Mouse (Mus musculus): Measurements from ENCODE around the gene Hfe2. TPM values are rescaled to one million over a fixed set of nuclear protein-coding genes. Genes with fewer than 3 reads are reported as not detected.
A peak's percentile ranks its signal among the peaks of the same experiment; 100 is the strongest.

Gene Hfe2
- polyA plus RNA-seq, 1 experiment from 2014 or later, result 1.9 TPM

DNA sequence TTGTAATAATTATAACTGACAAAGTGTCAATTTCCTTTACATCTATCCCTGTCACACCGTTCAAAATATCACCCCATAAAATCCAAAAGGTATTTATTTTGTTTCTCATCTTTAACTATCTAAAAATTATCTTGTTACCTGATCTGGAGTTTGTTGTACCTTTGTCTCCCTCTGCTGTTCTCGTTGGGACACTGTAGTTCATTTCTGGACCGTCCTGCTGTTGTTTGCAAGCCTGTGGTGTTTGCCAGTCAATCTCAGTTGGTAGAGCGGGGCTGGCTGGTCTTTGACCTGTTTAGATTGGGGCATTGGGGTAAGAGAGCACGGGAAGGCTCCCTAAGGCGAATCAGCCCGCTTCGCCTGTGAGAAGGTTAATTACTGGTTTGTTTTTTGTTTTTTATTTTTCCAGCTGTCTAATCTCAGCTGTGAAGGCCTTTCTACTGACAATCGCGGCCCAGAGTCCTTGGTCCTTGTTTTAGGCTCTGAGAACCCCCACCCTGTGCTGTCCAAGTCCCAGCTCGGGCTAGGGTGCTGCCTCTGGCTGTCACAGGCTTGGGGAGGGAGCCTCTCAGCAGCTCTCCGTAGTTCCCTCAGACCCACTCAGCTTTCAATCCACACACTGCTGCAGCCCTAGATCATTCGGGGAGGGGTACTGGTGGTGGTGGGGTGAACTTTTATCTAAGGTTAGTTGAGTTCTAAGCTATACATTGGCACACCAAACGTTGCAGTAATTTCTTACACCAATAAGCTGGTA, 16.5 kb downstream of the Hfe2 start:
- H3K9ac ChIP-seq, result no peak overlapping the region
- no peak for ATAC-seq (ENCODE audit: low FRiP score, low read depth)

DNA sequence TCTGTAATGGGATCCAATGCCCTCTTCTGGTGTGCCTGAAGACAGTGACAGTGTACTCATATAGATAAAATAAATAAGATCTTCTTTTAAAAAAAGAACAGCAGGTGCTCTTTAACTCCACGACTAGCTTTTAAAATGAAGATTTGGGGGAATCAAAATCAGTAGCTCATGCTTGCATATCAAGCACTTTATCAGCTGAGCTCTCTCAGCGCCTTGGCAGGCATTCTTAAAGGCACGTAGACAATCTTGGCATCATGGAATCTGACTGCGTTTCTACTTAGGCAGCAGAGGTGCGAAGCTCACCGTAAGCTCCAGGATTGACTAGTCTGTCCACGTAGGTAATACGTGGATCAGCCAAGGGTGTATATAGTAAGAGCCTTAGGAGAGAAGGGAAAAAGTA, 17.6 kb downstream of the Hfe2 start:
- WGBS, result 82% methylated on average over 8 of the region's 8 CpGs
- Histone ChIP-seq H3K4me2 (replicated peaks) (no peak overlapping the region), H3K9ac (no peak overlapping the region), H3K27ac (no peak overlapping the region), H3K36me3 (no peaks in the 10 kb centered on the region), H3K4me3 (no peak overlapping the region), H3K4me1 (no peaks in the 10 kb centered on the region), H3K9me3 (no peaks in the 10 kb centered on the region), H3K27me3 (replicated peaks) (no peaks in the 10 kb centered on the region)
- ATAC-seq (ENCODE audit: low FRiP score, low read depth), result no peak

More for the DNA sequence above, 16.5 kb downstream of the Hfe2 start:
- Histone ChIP-seq H3K4me2 (replicated peaks) (no peak overlapping the region), H3K27me3 (replicated peaks) (no peaks in the 10 kb centered on the region), H3K4me1 (no peaks in the 10 kb centered on the region), H3K36me3 (no peaks in the 10 kb centered on the region), H3K4me3 (no peak overlapping the region), H3K9me3 (no peaks in the 10 kb centered on the region), H3K27ac (no peak overlapping the region)
- 23% methylated on average over 14 of the region's 14 CpGs for WGBS

DNA sequence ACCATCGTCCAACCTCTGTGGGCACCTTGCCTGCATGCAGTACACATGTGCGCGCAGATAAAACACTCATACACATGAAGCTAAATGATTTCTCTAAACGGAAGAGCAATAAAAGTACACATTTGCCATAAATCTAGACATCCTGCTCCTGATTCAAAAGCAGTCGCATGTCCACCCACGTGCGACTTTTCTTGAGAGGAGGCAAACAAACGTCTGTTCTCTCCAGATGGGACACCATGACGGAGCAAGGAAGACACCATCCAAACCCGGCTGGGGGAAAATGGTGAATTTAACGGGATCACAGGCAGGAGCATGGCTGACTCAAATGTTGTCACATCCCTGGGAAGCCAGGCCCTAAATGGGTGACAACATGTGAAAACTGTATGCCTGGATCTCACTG, 18.4 kb downstream of the Hfe2 start:
- Histone ChIP-seq H3K4me1 (no peaks in the 10 kb centered on the region), H3K4me2 (replicated peaks) (no peak overlapping the region), H3K27ac (no peak overlapping the region), H3K9me3 (no peaks in the 10 kb centered on the region), H3K9ac (no peak overlapping the region), H3K36me3 (no peaks in the 10 kb centered on the region), H3K4me3 (no peak overlapping the region), H3K27me3 (replicated peaks) (no peaks in the 10 kb centered on the region)
- ATAC-seq (ENCODE audit: low FRiP score, low read depth), result no peak
- WGBS, result 85% methylated on average over 11 of the region's 11 CpGs

DNA sequence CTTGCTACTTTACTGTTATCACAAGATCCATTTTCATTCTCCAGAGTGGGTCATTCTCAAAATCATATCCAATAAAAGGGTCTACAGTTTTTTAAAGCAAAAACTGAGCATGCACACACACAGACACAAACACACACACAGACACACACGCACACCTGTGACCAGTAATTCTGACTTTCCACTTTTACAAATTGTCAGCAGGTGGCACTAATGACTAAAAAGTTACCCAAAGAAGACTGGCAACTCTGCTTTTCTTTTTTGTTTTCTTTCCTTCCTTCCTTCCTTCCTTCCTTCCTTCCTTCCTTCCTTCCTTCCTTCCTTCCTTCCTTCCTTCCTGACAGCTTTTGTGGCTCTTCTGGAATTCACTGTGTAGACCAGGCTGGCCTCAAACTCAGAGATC, 20.6 kb downstream of the Hfe2 start:
- no peak for ATAC-seq (ENCODE audit: low FRiP score, low read depth)
- H3K27me3 ChIP-seq (replicated peaks), result no peaks in the 10 kb centered on the region
- WGBS, result 48% methylated on average over 1 of the region's 1 CpGs

DNA sequence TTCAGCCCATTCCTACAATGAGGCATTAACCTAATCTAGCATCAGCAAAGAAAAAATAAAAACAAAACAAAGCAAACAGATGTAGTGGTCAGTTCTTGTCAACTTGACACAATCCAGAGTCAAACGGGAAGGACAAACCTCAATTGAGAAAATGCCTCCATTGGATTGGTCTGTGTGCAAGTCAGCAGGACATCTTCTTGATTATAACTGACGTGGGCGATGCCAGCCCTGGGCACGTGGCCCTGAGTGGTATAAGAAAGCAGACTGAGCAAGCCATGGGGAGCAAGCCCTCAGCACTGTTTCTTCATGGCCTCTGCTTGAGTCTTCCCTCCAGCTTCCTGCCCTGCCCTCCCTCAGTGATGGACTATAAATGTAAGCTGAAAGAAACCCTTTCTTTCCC, 21.9 kb downstream of the Hfe2 start:
- H3K36me3 ChIP-seq, result no peaks in the 10 kb centered on the region
- peak overlapping the region; percentile 27; the same call in 1 of the 2 replicates for H3K4me2 ChIP-seq (replicated peaks)
- WGBS, result 47% methylated on average over 4 of the region's 4 CpGs
- H3K4me1 ChIP-seq, result no peaks in the 10 kb centered on the region
- ATAC-seq (ENCODE audit: low FRiP score, low read depth), result 0 out of 2 replicates have a peak, but pooled peaks have one; percentile 7
- no peak overlapping the region for H3K9ac ChIP-seq
- no peaks in the 10 kb centered on the region for H3K9me3 ChIP-seq
- no peaks in the 10 kb centered on the region for H3K27me3 ChIP-seq (replicated peaks)
- no peak overlapping the region for H3K4me3 ChIP-seq
- H3K27ac ChIP-seq, result no peak overlapping the region

More for the DNA sequence above, 20.6 kb downstream of the Hfe2 start:
- no peak overlapping the region for H3K4me2 ChIP-seq (replicated peaks)
- no peak overlapping the region for H3K9ac ChIP-seq
- H3K9me3 ChIP-seq, result no peaks in the 10 kb centered on the region
- no peaks in the 10 kb centered on the region for H3K4me1 ChIP-seq
- H3K27ac ChIP-seq, result no peak overlapping the region
- no peaks in the 10 kb centered on the region for H3K36me3 ChIP-seq
- H3K4me3 ChIP-seq, result no peak overlapping the region

DNA sequence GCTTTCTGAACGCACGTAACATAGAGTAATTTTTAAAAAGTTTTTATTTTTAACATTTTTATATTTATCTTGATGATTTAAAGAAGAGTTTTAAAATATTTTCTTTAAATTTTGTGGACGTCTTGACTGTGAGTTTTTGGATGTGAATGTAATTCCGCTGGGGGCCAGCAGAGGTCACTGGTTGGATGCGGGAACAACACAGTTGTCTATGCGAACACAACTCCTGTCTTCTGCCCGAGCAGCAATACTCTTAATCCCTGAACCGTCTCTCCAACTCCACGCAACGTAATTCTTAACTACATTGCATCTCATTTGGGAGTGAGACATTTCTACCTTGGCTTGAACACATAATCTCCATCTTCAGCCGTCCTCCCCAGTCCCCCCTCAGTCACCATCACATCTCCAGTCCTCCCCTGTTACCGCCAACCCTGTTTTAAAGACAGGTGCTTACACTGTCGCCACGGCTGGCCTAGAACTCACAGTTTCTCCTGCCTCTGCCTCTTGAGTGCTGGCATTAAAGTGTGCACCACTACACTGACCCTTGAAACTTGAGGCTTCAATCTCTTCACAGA, 22.5 kb downstream of the Hfe2 start:
- no peaks in the 10 kb centered on the region for H3K9me3 ChIP-seq
- no peaks in the 10 kb centered on the region for H3K36me3 ChIP-seq
- 0 out of 2 replicates have a peak, but pooled peaks have one; percentile 37 for ATAC-seq (ENCODE audit: low FRiP score, low read depth)
- no peak overlapping the region for H3K27ac ChIP-seq
- no peak overlapping the region for H3K4me3 ChIP-seq
- no peaks in the 10 kb centered on the region for H3K27me3 ChIP-seq (replicated peaks)
- H3K4me1 ChIP-seq, result no peaks in the 10 kb centered on the region
- WGBS, result 9% methylated on average over 14 of the region's 14 CpGs
- H3K4me2 ChIP-seq (replicated peaks), result peak overlapping the region; percentile 42
- H3K9ac ChIP-seq, result no peak overlapping the region

DNA sequence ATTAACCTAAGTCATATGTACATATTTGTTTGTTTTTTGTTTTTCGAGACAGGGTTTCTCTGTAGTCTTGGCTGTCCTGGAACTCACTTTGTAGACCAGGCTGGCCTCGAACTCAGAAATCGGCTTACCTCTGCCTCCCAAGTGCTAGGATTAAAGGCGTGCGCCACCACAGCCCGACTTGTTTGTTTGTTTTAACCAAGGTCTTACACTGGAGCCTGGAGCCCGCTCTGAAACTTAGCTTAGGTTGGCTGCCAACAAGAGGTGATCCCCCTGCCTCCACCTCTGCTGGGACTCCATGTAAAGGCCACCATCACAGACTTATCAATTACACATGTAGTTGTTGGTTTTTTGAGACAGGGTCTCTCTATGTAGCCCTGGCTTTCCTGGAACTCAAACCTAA, 23.9 kb downstream of the Hfe2 start:
- Histone ChIP-seq H3K27ac (no peak overlapping the region), H3K27me3 (replicated peaks) (no peaks in the 10 kb centered on the region), H3K4me1 (no peaks in the 10 kb centered on the region), H3K4me2 (replicated peaks) (no peak overlapping the region), H3K9me3 (no peaks in the 10 kb centered on the region), H3K4me3 (no peak overlapping the region), H3K9ac (no peak overlapping the region), H3K36me3 (no peaks in the 10 kb centered on the region)
- 90% methylated on average over 7 of the region's 7 CpGs for WGBS
- no peak for ATAC-seq (ENCODE audit: low FRiP score, low read depth)

DNA sequence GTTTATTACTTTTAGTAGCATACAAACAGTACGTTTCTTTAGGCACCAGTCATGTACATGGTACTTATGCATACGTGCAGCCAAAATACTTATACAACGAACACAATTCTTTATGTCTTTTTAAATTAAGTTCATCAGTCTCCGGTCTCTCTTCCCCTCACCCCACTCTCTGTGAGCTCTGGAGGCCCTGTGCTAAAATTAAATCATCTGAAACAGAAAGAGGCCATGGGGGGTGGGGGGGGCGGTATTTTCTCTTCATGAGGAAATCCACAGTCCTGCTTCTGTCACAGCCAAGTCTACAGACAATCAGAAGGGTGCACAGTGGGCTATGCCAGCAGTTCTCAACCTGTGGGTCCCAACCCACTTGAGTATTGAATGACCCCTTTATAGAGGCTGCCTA, 24.4 kb downstream of the Hfe2 start:
- H3K27me3 ChIP-seq (replicated peaks), result no peaks in the 10 kb centered on the region
- no peak overlapping the region for H3K9ac ChIP-seq
- no peak overlapping the region for H3K4me3 ChIP-seq
- no peak overlapping the region for H3K27ac ChIP-seq
- no peak for ATAC-seq (ENCODE audit: low FRiP score, low read depth)
- H3K9me3 ChIP-seq, result no peaks in the 10 kb centered on the region
- WGBS, result 84% methylated on average over 5 of the region's 5 CpGs
- no peaks in the 10 kb centered on the region for H3K4me1 ChIP-seq
- H3K4me2 ChIP-seq (replicated peaks), result no peak overlapping the region
- H3K36me3 ChIP-seq, result no peaks in the 10 kb centered on the region

DNA sequence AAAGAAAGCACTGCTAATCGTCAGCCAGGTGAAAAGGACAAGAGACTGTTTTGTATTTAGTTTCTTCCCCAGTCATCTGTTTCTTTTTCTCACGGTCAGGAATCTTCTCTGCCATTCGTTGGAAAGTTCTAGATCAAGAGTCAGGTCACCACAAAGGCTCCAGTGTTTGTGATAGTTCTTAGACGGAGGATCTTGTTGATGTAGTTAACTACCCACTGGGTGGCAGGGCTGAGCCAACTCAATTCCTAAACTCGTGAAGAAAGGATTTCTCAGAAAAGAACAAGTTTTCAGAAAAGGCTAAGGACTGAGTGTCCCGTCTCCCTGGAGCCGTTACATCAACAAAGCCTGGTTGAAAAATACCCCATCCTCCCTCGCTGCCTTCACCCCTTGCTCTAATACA, 26.2 kb downstream of the Hfe2 start:
- peaks cover 5% of the 10 kb centered on the region; the same call in 1 of the 2 replicates for H3K4me1 ChIP-seq
- H3K9ac ChIP-seq, result no peak overlapping the region
- H3K4me2 ChIP-seq (replicated peaks), result no peak overlapping the region
- no peaks in the 10 kb centered on the region for H3K27me3 ChIP-seq (replicated peaks)
- H3K36me3 ChIP-seq, result no peaks in the 10 kb centered on the region
- no peak overlapping the region for H3K4me3 ChIP-seq
- no peak overlapping the region for H3K27ac ChIP-seq
- 24% methylated on average over 8 of the region's 8 CpGs for WGBS
- ATAC-seq (ENCODE audit: low FRiP score, low read depth), result no peak
- no peaks in the 10 kb centered on the region for H3K9me3 ChIP-seq

DNA sequence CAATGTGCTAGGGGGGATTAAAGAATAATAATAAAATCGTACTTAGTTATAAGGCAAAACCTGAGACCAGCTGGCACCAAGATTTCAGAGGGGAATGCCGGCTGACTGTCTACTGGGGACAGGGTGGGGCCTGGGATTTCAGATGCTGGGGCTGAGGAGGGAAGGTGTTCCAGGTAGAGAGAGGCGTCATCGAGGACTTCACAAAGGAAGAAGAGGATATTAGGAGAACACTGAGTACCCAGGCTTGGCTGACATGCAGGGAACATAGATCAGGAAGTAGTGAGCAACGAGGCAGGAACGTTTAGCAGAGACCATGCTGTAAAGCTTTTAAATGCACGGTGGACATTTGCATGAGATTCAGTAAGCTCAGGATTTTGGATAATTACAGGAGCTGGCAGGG, 26.9 kb downstream of the Hfe2 start:
- peaks cover 8% of the 10 kb centered on the region; the same call in 1 of the 2 replicates for H3K4me1 ChIP-seq
- H3K36me3 ChIP-seq, result no peaks in the 10 kb centered on the region
- no peak overlapping the region for H3K9ac ChIP-seq
- no peaks in the 10 kb centered on the region for H3K27me3 ChIP-seq (replicated peaks)
- no peak overlapping the region for H3K4me2 ChIP-seq (replicated peaks)
- no peak for ATAC-seq (ENCODE audit: low FRiP score, low read depth)
- 77% methylated on average over 7 of the region's 7 CpGs for WGBS
- H3K27ac ChIP-seq, result no peak overlapping the region
- no peak overlapping the region for H3K4me3 ChIP-seq
- no peaks in the 10 kb centered on the region for H3K9me3 ChIP-seq

DNA sequence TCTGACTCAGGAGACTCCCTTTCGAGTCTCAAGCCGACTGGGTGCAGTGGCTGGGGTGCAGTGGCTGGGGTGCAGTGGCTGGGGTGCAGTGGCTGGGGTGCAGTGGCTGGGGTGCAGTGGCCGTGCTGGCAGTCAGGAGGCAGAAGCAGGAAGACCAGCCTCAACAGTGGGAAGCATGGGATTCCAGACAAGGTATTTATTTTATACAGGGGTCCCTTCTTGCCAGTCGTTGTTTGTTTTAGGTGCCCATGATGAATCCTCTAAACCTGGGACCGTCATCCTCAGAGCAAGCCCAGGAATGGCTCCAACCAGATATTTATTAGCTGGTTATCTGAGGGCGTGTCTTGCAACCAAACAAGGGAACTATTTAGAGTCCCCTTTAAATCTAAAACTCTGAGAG, 28.6 kb downstream of the Hfe2 start:
- Histone ChIP-seq H3K9ac (no peak overlapping the region), H3K4me3 (no peak overlapping the region), H3K4me1 (peaks cover 11% of the 10 kb centered on the region; the same call in 1 of the 2 replicates), H3K9me3 (no peaks in the 10 kb centered on the region), H3K27ac (no peak overlapping the region), H3K4me2 (replicated peaks) (no peak overlapping the region), H3K27me3 (replicated peaks) (no peaks in the 10 kb centered on the region), H3K36me3 (no peaks in the 10 kb centered on the region)
- no peak for ATAC-seq (ENCODE audit: low FRiP score, low read depth)
- WGBS, result 77% methylated on average over 6 of the region's 6 CpGs

DNA sequence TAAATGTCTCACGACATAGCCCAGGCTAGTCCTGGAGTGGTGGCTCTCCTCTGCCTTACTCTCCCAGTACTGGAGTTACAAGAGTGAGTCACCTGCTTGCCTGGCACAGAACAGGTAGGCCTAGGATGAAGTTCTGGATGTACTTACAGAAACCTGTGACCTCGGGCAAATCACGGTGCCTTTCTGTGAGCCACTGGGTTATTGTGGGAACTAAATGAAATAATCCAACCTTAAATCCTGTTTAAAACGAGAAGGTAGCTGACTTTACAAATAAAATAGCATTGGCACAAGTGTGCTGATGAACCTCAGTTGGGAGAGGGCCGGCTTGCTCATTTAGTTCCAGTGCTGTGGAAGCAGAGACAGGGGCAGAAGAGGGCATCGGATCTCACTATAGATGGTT, 29.3 kb downstream of the Hfe2 start:
- H3K9me3 ChIP-seq, result no peaks in the 10 kb centered on the region

More for the DNA sequence above, 29.3 kb downstream of the Hfe2 start:
- ATAC-seq (ENCODE audit: low FRiP score, low read depth), result no peak
- H3K9ac ChIP-seq, result no peak overlapping the region
- no peaks in the 10 kb centered on the region for H3K27me3 ChIP-seq (replicated peaks)
- peaks cover under 1% of the 10 kb centered on the region; the same call in 1 of the 2 replicates for H3K36me3 ChIP-seq
- H3K27ac ChIP-seq, result no peak overlapping the region
- H3K4me2 ChIP-seq (replicated peaks), result no peak overlapping the region
- no peak overlapping the region for H3K4me3 ChIP-seq
- H3K4me1 ChIP-seq, result peaks cover 13% of the 10 kb centered on the region
- WGBS, result 86% methylated on average over 6 of the region's 6 CpGs

Measured in neural tube, embryonic 12.5 days (tissue).